Mouse (Mus musculus) hindbrain, postnatal 0 days (tissue): Measurements from ENCODE around the gene Cobll1. TPM values are rescaled to one million over a fixed set of nuclear protein-coding genes. Genes with fewer than 3 reads are reported as not detected.

ENCODE experiments used
- ATAC-seq: fragments of 200-750 bp; cut with Nextera tagmentation; 2 replicates; pipeline ENCODE4 v1.8.0; 2017; ENCODE audit warnings: mild to moderate bottlenecking, moderate TSS enrichment, moderate library complexity
- DNase-seq: peaks from one replicate; pipeline ENCODE4 v3.0.0-alpha.2; 2015; ENCODE audit warnings: low spot score
- H3K27ac ChIP-seq: fragments of 300-500 bp; sonication (generic); 2 replicates; pipeline ENCODE4 v1.5.1; 2014; ENCODE audit warnings: mild to moderate bottlenecking
- H3K27me3 ChIP-seq: fragments of 300-500 bp; sonication (generic); 2 replicates; pipeline ENCODE4 v1.6.1; 2014; ENCODE audit warnings: low read length, mixed read lengths; ENCODE audit not compliant: insufficient read depth
- H3K36me3 ChIP-seq: fragments of 300-500 bp; sonication (generic); 2 replicates; pipeline ENCODE4 v1.6.1; 2014; ENCODE audit warnings: low read length, mixed read lengths; ENCODE audit not compliant: insufficient read depth
- H3K4me1 ChIP-seq: fragments of 300-500 bp; sonication (generic); 2 replicates; pipeline ENCODE4 v1.6.1; 2014; ENCODE audit warnings: antibody characterized with exemption, low read length, mixed read lengths; ENCODE audit not compliant: insufficient read depth
- H3K4me2 ChIP-seq: fragments of 300-500 bp; sonication (generic); 2 replicates; pipeline ENCODE4 v1.6.1; 2014; ENCODE audit warnings: low read depth, mild to moderate bottlenecking, low read length, moderate library complexity, mixed read lengths
- H3K4me3 ChIP-seq: fragments of 300-500 bp; sonication (generic); 2 replicates; pipeline ENCODE4 v1.5.1; 2014; ENCODE audit warnings: low read length
- H3K9ac ChIP-seq: fragments of 300-500 bp; sonication (generic); replicated peaks from 2 replicates; pipeline ENCODE4 v1.6.1; 2014; ENCODE audit warnings: mild to moderate bottlenecking, low read length, moderate library complexity, mixed read lengths
- H3K9me3 ChIP-seq: fragments of 300-500 bp; sonication (generic); 2 replicates; pipeline ENCODE4 v1.6.1; 2016; ENCODE audit warnings: low read length, mixed read lengths
- CTCF ChIP-seq: IDR thresholded peaks from 2 replicates; pipeline ENCODE4 v1.5.1; 2016; ENCODE audit warnings: antibody characterized with exemption, control low read depth, low read depth
- WGBS: fragments of 180-500 bp; shearing (Covaris S2); extraction: QIAGEN DNeasy Blood & Tissue Kit; methylation state at CpG from one replicate; pipeline ENCODE4 v1.1.7; 2014; 5-methylcytosine and 5-hydroxymethylcytosine counted together
- polyA plus RNA-seq: library from polyadenylated mRNA; unstranded; fragments of >200 nt; fragmentation: Nextera tagmentation; extraction: Ambion mirVana; gene quantifications from 2 replicates; pipeline ENCODE4 v1.2.1, GENCODE M21; 2015
- total RNA-seq: library from RNA; depleted of rRNA; stranded (reverse); fragments of >200 nt; gene quantifications from 2 replicates; pipeline ENCODE4 v1.2.3, GENCODE M21; 2014

Cobll1 gene
- total and polyA plus RNA-seq, 2 experiments from 2014 or later: 2.4 to 3.5 TPM

DNA sequence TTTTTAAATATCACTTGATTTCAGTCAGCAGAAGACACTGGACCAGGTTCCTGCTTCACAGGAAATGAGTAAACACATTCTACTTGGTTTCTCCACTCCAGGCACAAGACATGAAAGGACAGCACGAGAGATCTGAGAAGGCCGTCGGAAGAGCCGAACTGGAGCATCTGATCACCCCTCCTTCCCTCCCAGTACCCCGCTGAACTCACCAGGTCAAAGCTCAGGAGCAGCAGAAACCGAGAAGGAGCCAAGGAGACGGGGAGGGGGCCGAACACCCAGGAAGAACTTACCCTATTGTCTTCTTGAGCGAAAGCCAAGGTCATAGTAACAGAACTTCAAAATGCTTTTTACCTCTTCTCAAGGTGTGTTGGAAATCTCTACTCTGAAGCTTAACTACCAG lies 39.5 kb downstream of the Cobll1 start:
- H3K4me2 ChIP-seq: no peak overlapping the region
- WGBS: 80% methylated on average over 9 of the region's 9 CpGs

DNA sequence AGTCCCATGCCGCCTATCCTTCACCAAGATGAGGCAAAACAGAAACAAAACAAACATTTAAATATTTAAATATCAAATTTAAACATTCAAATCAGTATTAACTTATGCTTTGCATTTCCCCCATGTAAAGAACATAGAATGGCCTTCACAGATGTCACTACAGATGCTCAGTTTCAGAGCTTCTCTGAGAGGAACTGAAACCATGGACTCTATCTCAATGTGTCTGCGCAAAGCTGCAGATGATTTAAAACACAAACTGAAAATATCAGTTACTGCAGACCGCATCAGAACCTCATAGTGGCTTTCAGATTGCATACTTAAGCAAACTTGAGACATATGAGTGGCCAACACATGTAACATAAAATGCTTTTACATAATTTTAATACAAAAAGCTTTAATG lies 40.6 kb downstream of the Cobll1 start:
- DNase-seq (no peak), ATAC-seq (no peak)
- H3K4me1 ChIP-seq: no peaks in the 10 kb centered on the region
- H3K4me2 ChIP-seq: no peak overlapping the region
- H3K9me3 ChIP-seq: no peaks in the 10 kb centered on the region; the same call in 1 of the 2 replicates
- H3K27me3 ChIP-seq: no peaks in the 10 kb centered on the region
- no peak for TF ChIP-seq CTCF
- H3K4me3 ChIP-seq: no peak overlapping the region
- H3K27ac ChIP-seq: no peak overlapping the region
- no peak overlapping the region for H3K9ac ChIP-seq
- 95% methylated on average over 3 of the region's 3 CpGs for WGBS
- no peaks in the 10 kb centered on the region for H3K36me3 ChIP-seq

More for the DNA sequence above, 39.5 kb downstream of the Cobll1 start:
- Histone ChIP-seq H3K27ac (no peak overlapping the region), H3K9me3 (no peaks in the 10 kb centered on the region; the same call in 1 of the 2 replicates), H3K9ac (no peak overlapping the region), H3K36me3 (no peaks in the 10 kb centered on the region), H3K27me3 (no peaks in the 10 kb centered on the region), H3K4me1 (no peaks in the 10 kb centered on the region), H3K4me3 (no peak overlapping the region)
- ATAC-seq: no peak
- DNase-seq: no peak
- TF ChIP-seq CTCF: no peak

DNA sequence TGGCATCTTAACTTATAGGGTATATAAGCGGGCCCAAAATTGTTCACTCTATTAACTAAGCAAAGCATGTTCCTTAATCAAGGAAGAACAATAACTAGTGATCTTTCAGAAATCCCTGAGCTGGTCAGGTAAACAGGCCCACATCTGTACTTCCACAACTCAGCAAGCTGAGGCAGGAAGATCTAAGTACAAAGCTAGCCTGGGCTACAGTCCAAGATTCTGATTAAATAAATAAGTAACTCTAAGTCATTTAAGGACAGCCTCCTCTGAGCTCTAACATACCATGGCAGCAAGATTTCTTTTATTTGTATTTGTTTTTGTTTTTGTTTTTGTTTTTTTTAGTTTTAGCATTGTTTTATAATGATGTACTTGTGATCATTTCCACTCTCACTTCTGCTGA lies 42.2 kb downstream of the Cobll1 start:
- Histone ChIP-seq H3K27ac (no peak overlapping the region), H3K4me3 (no peak overlapping the region)
- 96% methylated on average over 1 of the region's 1 CpGs for WGBS

GRCm38 (mm10) chr2:65195233-65196010 lies 43.8 kb downstream of the Cobll1 start:
- no peak overlapping the region for H3K9ac ChIP-seq
- no peak for TF ChIP-seq CTCF
- no peak overlapping the region for H3K4me3 ChIP-seq
- H3K9me3 ChIP-seq: no peaks in the 10 kb centered on the region; the same call in 1 of the 2 replicates
- WGBS: 83% methylated on average over 9 of the region's 9 CpGs
- H3K4me2 ChIP-seq: no peak overlapping the region
- no peak overlapping the region for H3K27ac ChIP-seq
- no peak for ATAC-seq
- H3K27me3 ChIP-seq: no peaks in the 10 kb centered on the region
- no peaks in the 10 kb centered on the region for H3K36me3 ChIP-seq
- no peak for DNase-seq
- no peaks in the 10 kb centered on the region for H3K4me1 ChIP-seq

More for the DNA sequence above, 42.2 kb downstream of the Cobll1 start:
- Histone ChIP-seq H3K4me1 (no peaks in the 10 kb centered on the region), H3K4me2 (no peak overlapping the region), H3K36me3 (no peaks in the 10 kb centered on the region), H3K9ac (no peak overlapping the region), H3K9me3 (no peaks in the 10 kb centered on the region; the same call in 1 of the 2 replicates), H3K27me3 (no peaks in the 10 kb centered on the region)
- ATAC-seq (no peak), DNase-seq (no peak)
- no peak for TF ChIP-seq CTCF

DNA sequence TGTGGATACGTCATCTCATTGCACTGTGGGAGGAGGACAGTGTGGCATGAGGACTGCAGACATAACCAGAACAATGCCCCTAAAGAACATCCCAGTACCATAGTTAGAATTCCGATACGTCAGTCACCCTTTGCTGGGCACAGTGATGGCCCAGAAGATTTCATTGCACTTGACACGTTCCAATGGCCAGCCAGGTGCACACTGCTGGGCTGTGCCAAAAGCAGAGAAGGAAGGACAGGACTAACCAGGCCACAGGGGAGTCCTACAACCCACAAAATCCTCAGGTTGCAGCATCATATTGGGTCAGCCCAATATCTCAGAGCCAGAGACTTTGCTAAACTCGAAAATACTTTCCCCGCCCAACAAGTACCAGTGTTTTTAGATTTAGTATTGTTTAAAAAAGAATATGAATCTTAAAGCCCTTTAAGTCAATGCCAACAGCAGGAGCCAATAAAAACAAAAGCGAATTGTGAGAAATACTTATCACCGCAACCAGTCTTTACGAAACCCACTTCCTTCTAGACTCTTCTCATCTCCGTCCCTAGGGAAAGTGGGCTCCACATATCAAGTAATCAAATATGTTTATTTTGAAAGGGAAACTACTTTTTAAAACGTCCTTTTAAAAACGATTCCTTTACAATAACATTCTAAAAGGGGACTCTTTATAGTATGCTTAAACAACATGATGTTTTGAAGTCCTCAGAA lies 46.0 kb downstream of the Cobll1 start:
- H3K4me2 ChIP-seq: no peak overlapping the region
- no peak overlapping the region for H3K27ac ChIP-seq
- H3K4me3 ChIP-seq: no peak overlapping the region
- WGBS: 80% methylated on average over 12 of the region's 12 CpGs
- H3K36me3 ChIP-seq: no peaks in the 10 kb centered on the region
- DNase-seq: no peak
- no peak overlapping the region for H3K9ac ChIP-seq
- H3K9me3 ChIP-seq: no peaks in the 10 kb centered on the region; the same call in 1 of the 2 replicates
- no peaks in the 10 kb centered on the region for H3K4me1 ChIP-seq
- TF ChIP-seq CTCF: no peak
- ATAC-seq: no peak
- H3K27me3 ChIP-seq: no peaks in the 10 kb centered on the region

- DNase-seq: no peak
- 77% methylated on average over 7 of the region's 7 CpGs for WGBS
- Histone ChIP-seq H3K9me3 (no peaks in the 10 kb centered on the region), H3K27ac (no peak overlapping the region), H3K4me1 (no peaks in the 10 kb centered on the region), H3K4me3 (no peak overlapping the region), H3K4me2 (no peak overlapping the region), H3K9ac (no peak overlapping the region), H3K27me3 (no peaks in the 10 kb centered on the region), H3K36me3 (no peaks in the 10 kb centered on the region)
- ATAC-seq: no peak
- no peak for TF ChIP-seq CTCF
Observed at GRCm38 (mm10) chr2:65191398-65191797, 47.8 kb downstream of the Cobll1 start.
